Mouse (Mus musculus) T-helper 2 cell (primary cell): Measurements from ENCODE around the gene Ehd1.

Experiments used
- in situ Hi-C: fragments of 300-600 bp; cut with MboI, MseI; formaldehyde crosslinking; loops from one replicate; pipeline ENCODE4 v1.15.1; 2025; ENCODE audit warnings: high pct_unique_total_duplicates

The Ehd1 gene

DNA sequence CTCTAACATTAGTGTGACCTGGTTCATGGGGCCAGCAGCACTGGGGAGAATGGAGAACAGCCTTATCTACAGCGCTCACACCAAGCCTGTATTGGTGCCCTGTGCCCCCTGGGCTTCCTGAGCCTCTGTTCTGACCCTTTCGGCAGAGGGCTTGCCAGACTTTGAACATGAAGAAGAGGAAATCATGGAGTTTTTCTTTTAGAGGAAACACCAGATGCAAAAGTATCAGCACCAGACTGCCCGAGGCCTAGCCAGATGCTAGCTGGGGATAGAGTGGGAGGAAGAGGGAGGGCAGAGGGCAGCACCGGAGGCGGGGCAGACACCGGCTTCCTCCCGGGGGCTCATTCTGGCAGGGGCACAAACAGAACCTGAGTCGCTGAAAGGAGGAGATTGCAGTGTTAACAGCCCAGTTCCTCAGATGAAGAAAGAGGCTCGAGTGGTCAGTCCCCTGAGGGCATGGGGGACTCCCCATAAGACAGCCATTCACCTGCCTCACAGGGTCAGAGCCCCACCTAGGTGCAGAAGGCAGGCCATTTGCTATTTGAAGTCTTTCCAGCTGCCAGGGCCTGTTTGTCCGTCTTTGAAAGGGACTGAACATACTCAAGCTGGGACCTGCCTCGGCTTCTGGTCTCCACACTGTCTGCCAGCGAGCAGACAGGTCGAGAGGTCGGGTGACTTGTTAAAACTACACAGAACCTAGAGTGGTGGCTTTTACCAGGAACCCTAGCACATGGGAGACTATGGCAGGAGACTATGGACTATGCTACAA lies 72.9 kb downstream of the Ehd1 start:
- in situ Hi-C loops, result no loop called here
